21 mouse cellular contexts compared by ENCODE assay signal in the genomic region with DNA sequence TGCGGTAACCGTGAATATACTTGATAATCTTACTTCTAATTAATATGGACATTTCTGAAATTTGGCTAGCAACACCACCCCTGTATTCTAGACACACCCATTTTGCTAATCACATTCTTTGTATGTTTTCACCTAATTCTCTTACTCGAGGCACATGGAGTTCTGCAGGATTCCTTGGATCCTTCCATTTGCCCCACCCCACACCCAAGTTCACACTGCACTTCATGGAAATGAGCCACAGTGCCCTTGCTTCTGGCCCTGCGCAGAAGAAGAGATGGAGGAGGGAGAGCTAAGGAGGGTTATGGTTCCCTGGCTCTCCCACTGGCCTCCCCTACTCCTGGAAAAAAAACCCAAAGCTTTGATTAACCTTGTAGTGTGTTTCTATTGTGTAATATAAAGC.
"Had no signal": no experiment of that assay in that cellular context is flagged by ENCODE, and none has a peak within 500 bp of the region (broad histone marks: within the 10 kb centered on the region; RNA-seq: fewer than 3 reads in every experiment).

No protein-coding gene starts in this region.

- DNase-seq: liver, postnatal 0 days; lung, adult 2 months; lung, postnatal 14 days; lung, postnatal 36 days; retina, postnatal 1 day; right cerebral cortex, adult 18-20 months; right cerebral cortex, postnatal 25 days; right cerebral cortex, postnatal 4 days; spleen, adult 18-20 months; thymus, adult 18-20 months; thymus, postnatal 14 days; thymus, postnatal 36 days had no signal

- H3K9me3 ChIP-seq: liver, embryonic 15.5 days; lung, embryonic 15.5 days; midbrain, embryonic 13.5 days; midbrain, embryonic 15.5 days; neural tube, embryonic 12.5 days had no signal

- H3K9ac ChIP-seq: liver, embryonic 15.5 days; liver, postnatal 0 days; lung, embryonic 15.5 days; midbrain, embryonic 13.5 days; midbrain, embryonic 15.5 days; neural tube, embryonic 12.5 days had no signal

- H3K4me2 ChIP-seq: liver, embryonic 15.5 days; lung, embryonic 15.5 days; midbrain, embryonic 11.5 days; midbrain, embryonic 13.5 days; midbrain, embryonic 15.5 days; neural tube, embryonic 12.5 days had no signal

- ATAC-seq: liver, postnatal 0 days; lung, postnatal 0 days; midbrain, embryonic 13.5 days; midbrain, embryonic 15.5 days had no signal

- H3K27me3 ChIP-seq: liver, embryonic 15.5 days; lung, embryonic 15.5 days; megakaryocyte, embryonic 14.5 days; midbrain, embryonic 13.5 days; midbrain, embryonic 15.5 days; neural tube, embryonic 12.5 days had no signal

- H3K27ac ChIP-seq: liver, embryonic 15.5 days; lung, embryonic 15.5 days; macrophage; midbrain, embryonic 13.5 days; midbrain, embryonic 15.5 days; neural tube, embryonic 12.5 days had no signal

- H3K36me3 ChIP-seq: liver, embryonic 15.5 days; lung, embryonic 15.5 days; midbrain, embryonic 13.5 days; midbrain, embryonic 15.5 days; neural tube, embryonic 12.5 days had no signal

- H3K4me1 ChIP-seq: liver, embryonic 15.5 days; megakaryocyte, embryonic 14.5 days; midbrain, embryonic 13.5 days; midbrain, embryonic 15.5 days; neural tube, embryonic 12.5 days had no signal

- H3K4me3 ChIP-seq: liver, embryonic 15.5 days; lung, embryonic 15.5 days; megakaryocyte, embryonic 14.5 days; midbrain, embryonic 13.5 days; midbrain, embryonic 15.5 days; neural tube, embryonic 12.5 days had no signal
